ENCODE assay signal across 21 mouse cellular contexts in the genomic region with DNA sequence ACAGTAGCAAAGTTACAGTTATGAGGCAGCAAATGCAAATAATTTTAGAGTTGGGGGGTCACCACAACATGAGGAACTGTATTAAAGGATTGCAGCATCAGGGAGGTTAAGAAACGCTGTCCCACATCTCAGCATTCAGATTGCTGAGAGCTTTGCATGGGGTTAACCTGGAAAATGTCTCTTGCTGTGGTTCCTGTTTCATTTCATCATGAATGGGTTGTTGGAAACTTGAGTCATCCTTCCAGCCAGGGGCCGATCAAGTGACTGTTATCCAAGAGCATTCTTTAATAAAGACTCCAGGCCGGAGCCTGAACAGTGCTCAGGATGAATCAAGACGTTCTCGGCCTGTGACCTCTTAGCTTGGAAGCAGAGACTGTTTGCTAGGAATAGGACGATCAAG. TPM values are rescaled to one million over a fixed set of nuclear protein-coding genes. Genes with fewer than 3 reads are reported as not detected.
A peak's percentile ranks its signal among the peaks of the same experiment; 100 is the strongest.
DNase-seq lines count a peak whose midpoint lies in the region; ATAC-seq lines count a peak whose summit lies in the region.
"Had no signal": no experiment of that assay in that cellular context is flagged by ENCODE, and none has a peak within 500 bp of the region (broad histone marks: within the 10 kb centered on the region; RNA-seq: fewer than 3 reads in every experiment).

No protein-coding gene starts in this region.

- no peak overlapping the region for H3K27ac ChIP-seq in hindbrain, embryonic 14.5 days
- no peak overlapping the region for H3K27ac ChIP-seq in hindbrain, embryonic 10.5 days
- H3K27ac ChIP-seq: embryonic facial prominence, embryonic 15.5 days; heart, embryonic 13.5 days; hindbrain, embryonic 12.5 days; hindbrain, postnatal 0 days had no signal

- H3K9me3 ChIP-seq in hindbrain, embryonic 14.5 days (ENCODE audit: control insufficient read depth, low read length) = no peaks in the 10 kb centered on the region
- no peaks in the 10 kb centered on the region for H3K9me3 ChIP-seq in hindbrain, embryonic 10.5 days
- H3K9me3 ChIP-seq: embryonic facial prominence, embryonic 15.5 days; heart, embryonic 13.5 days; hindbrain, embryonic 12.5 days had no signal

- peaks cover 3% of the 10 kb centered on the region; the same call in 1 of the 2 replicates for H3K36me3 ChIP-seq in hindbrain, embryonic 14.5 days (replicated peaks; ENCODE audit: control insufficient read depth, insufficient read depth)
- H3K36me3 ChIP-seq in hindbrain, embryonic 10.5 days = no peaks in the 10 kb centered on the region
- H3K36me3 ChIP-seq: embryonic facial prominence, embryonic 15.5 days; heart, embryonic 13.5 days; hindbrain, embryonic 12.5 days had no signal

- WGBS in hindbrain, embryonic 14.5 days = 89% methylated on average over 6 of the region's 6 CpGs
- WGBS in hindbrain, embryonic 10.5 days = 76% methylated on average over 6 of the region's 6 CpGs

- H3K4me1 ChIP-seq in hindbrain, embryonic 14.5 days (replicated peaks; ENCODE audit: control insufficient read depth, insufficient read depth, low read length) = peaks cover 13% of the 10 kb centered on the region; the same call in 1 of the 2 replicates
- peaks cover 17% of the 10 kb centered on the region for H3K4me1 ChIP-seq in hindbrain, embryonic 10.5 days (replicated peaks)
- H3K4me1 ChIP-seq: embryonic facial prominence, embryonic 15.5 days; heart, embryonic 13.5 days had no signal

- peak; percentile 49 for DNase-seq in 416B (ENCODE audit: low read depth)
- DNase-seq in NIH3T3 (ENCODE audit: low read depth) = peak; percentile 35
- DNase-seq in fibroblast of lung, adult 2 months (ENCODE audit: low read depth) = peak; percentile 25
- DNase-seq in hindbrain, embryonic 14.5 days (ENCODE audit: low spot score) = no peak
- no peak for DNase-seq in layer of hippocampus, adult 9-10 months (ENCODE audit: low spot score)
- no peak for DNase-seq in hindbrain, embryonic 10.5 days (ENCODE audit: low spot score)
- DNase-seq: adrenal gland, postnatal 10 days; cerebellum, adult 11-12 months; cerebellum, adult 9-10 months; cerebellum, postnatal 36 days; embryo, embryonic 11 days; gastrocnemius, postnatal 10 days; heart, postnatal 36 days; kidney, adult 11 months had no signal

- H3K27me3 ChIP-seq in hindbrain, embryonic 14.5 days (ENCODE audit: control insufficient read depth, insufficient read depth, low read length) = no peaks in the 10 kb centered on the region
- H3K27me3 ChIP-seq in hindbrain, embryonic 10.5 days (ENCODE audit: insufficient read depth, poor library complexity, severe bottlenecking) = no peaks in the 10 kb centered on the region
- H3K27me3 ChIP-seq: embryonic facial prominence, embryonic 15.5 days; heart, embryonic 13.5 days; hindbrain, embryonic 12.5 days had no signal

- no peak overlapping the region for H3K4me2 ChIP-seq in hindbrain, embryonic 14.5 days (replicated peaks)
- H3K4me2 ChIP-seq: embryonic facial prominence, embryonic 15.5 days; heart, embryonic 13.5 days; hindbrain, embryonic 12.5 days had no signal

- peak; percentile 95 for ATAC-seq in megakaryocyte progenitor cell, adult 5-6 weeks (replicated peaks; ENCODE audit: poor library complexity)
- ATAC-seq in hindbrain, embryonic 14.5 days (ENCODE audit: low FRiP score) = no peak
- ATAC-seq: forebrain, embryonic 16.5 days; hindbrain, postnatal 0 days had no signal

- no peak overlapping the region for H3K9ac ChIP-seq in hindbrain, embryonic 14.5 days
- H3K9ac ChIP-seq: embryonic facial prominence, embryonic 15.5 days; heart, embryonic 13.5 days; hindbrain, embryonic 12.5 days had no signal

- H3K4me3 ChIP-seq in hindbrain, embryonic 14.5 days (replicated peaks; ENCODE audit: low read length) = no peak overlapping the region
- H3K4me3 ChIP-seq in hindbrain, embryonic 10.5 days = no peak overlapping the region
- H3K4me3 ChIP-seq: embryonic facial prominence, embryonic 15.5 days; erythroblast, embryonic 14.5 days; heart, embryonic 13.5 days; hindbrain, embryonic 12.5 days had no signal

RNA-seq across cellular contexts. Expression of gene Ppm1h, which starts 12.1 kb away (rescaled TPM):
- total RNA-seq in megakaryocyte progenitor cell, adult 5-6 weeks (2015) = 21.4 TPM in 2 replicates
- 21.1 and 28.5 TPM in 2 replicates for total RNA-seq in megakaryocyte progenitor cell, adult 5-6 weeks (2017)
- polyA plus RNA-seq in hindbrain, embryonic 14.5 days (2014; fragmentation: Nextera tagmentation; extraction: Ambion mirVana) = 30.4 and 34.3 TPM in 2 replicates
- polyA plus RNA-seq in hindbrain, embryonic 10.5 days (2016; fragmentation: Nextera tagmentation; extraction: Ambion mirVana) = 3.7 and 5.8 TPM in 2 replicates
- polyA plus RNA-seq: erythroblast, embryonic 14.5 days had no signal

Comparison
In these comparisons a context has a peak if more than half of its experiments do, and no peak if none do; other contexts are left out.
1. DNase-seq: peak in 416B (single experiment), NIH3T3 (single experiment) and fibroblast of lung, adult 2 months (single experiment); none in hindbrain, embryonic 14.5 days (single experiment), layer of hippocampus, adult 9-10 months (single experiment) and hindbrain, embryonic 10.5 days (single experiment).